Mouse (Mus musculus): ENCODE measurements at regions not wholly inside any gene's neighbourhood (a gene's known extent, or its start where the extent isn't known, plus 50 kb on each side); places are given as distances from the start of the nearest gene placed in this dataset.

GRCm38 (mm10) chr19:21943407-21943806, 165.3 kb downstream of the Cemip2 start:
- Histone ChIP-seq H3K4me3 (ENCODE audit: low read depth, low read length) (no peak overlapping the region), H3K36me3 (ENCODE audit: control insufficient read depth, insufficient read depth, low read length) (no peaks in the 10 kb centered on the region), H3K9ac (replicated peaks; ENCODE audit: low read depth, low read length) (no peak overlapping the region), H3K27ac (ENCODE audit: low read length) (no peak overlapping the region), H3K4me1 (ENCODE audit: control insufficient read depth, insufficient read depth, low read length) (no peaks in the 10 kb centered on the region), H3K27me3 (ENCODE audit: control insufficient read depth, insufficient read depth, low read length) (no peaks in the 10 kb centered on the region), H3K9me3 (ENCODE audit: control insufficient read depth, low read depth, low read length) (no peaks in the 10 kb centered on the region), H3K4me2 (replicated peaks; ENCODE audit: low read depth, low read length) (no peak overlapping the region)
- WGBS, result 50% methylated on average over 4 of the region's 4 CpGs
- no peak for ATAC-seq (ENCODE audit: insufficient number of reproducible peaks, insufficient read depth, low FRiP score, low read depth)

GRCm38 (mm10) chr19:21946262-21946922, 168.2 kb downstream of the Cemip2 start:
- no peak for ATAC-seq (ENCODE audit: insufficient number of reproducible peaks, insufficient read depth, low FRiP score, low read depth)
- no peak overlapping the region for H3K4me2 ChIP-seq (replicated peaks; ENCODE audit: low read depth, low read length)
- H3K4me1 ChIP-seq (ENCODE audit: control insufficient read depth, insufficient read depth, low read length), result no peaks in the 10 kb centered on the region
- H3K4me3 ChIP-seq (ENCODE audit: low read depth, low read length), result no peak overlapping the region
- H3K9me3 ChIP-seq (ENCODE audit: control insufficient read depth, low read depth, low read length), result no peaks in the 10 kb centered on the region
- H3K36me3 ChIP-seq (ENCODE audit: control insufficient read depth, insufficient read depth, low read length), result no peaks in the 10 kb centered on the region
- no peaks in the 10 kb centered on the region for H3K27me3 ChIP-seq (ENCODE audit: control insufficient read depth, insufficient read depth, low read length)
- H3K9ac ChIP-seq (replicated peaks; ENCODE audit: low read depth, low read length), result no peak overlapping the region
- H3K27ac ChIP-seq (ENCODE audit: low read length), result no peak overlapping the region
- 69% methylated on average over 5 of the region's 5 CpGs for WGBS

- Histone ChIP-seq H3K9ac (replicated peaks; ENCODE audit: low read depth, low read length) (no peak overlapping the region), H3K27me3 (ENCODE audit: control insufficient read depth, insufficient read depth, low read length) (no peaks in the 10 kb centered on the region), H3K36me3 (ENCODE audit: control insufficient read depth, insufficient read depth, low read length) (no peaks in the 10 kb centered on the region), H3K4me1 (ENCODE audit: control insufficient read depth, insufficient read depth, low read length) (no peaks in the 10 kb centered on the region), H3K4me2 (replicated peaks; ENCODE audit: low read depth, low read length) (no peak overlapping the region), H3K9me3 (ENCODE audit: control insufficient read depth, low read depth, low read length) (no peaks in the 10 kb centered on the region), H3K27ac (ENCODE audit: low read length) (no peak overlapping the region), H3K4me3 (ENCODE audit: low read depth, low read length) (no peak overlapping the region)
- WGBS, result 88% methylated on average over 2 of the region's 2 CpGs
- no peak for ATAC-seq (ENCODE audit: insufficient number of reproducible peaks, insufficient read depth, low FRiP score, low read depth)
Measured at GRCm38 (mm10) chr19:21948030-21948429, 169.9 kb downstream of the Cemip2 start.

GRCm38 (mm10) chr19:21962635-21963034, 176.2 kb upstream of the Trpm3 start:
- ATAC-seq (ENCODE audit: insufficient number of reproducible peaks, insufficient read depth, low FRiP score, low read depth), result no peak
- Histone ChIP-seq H3K36me3 (ENCODE audit: control insufficient read depth, insufficient read depth, low read length) (no peaks in the 10 kb centered on the region), H3K27ac (ENCODE audit: low read length) (no peak overlapping the region), H3K4me2 (replicated peaks; ENCODE audit: low read depth, low read length) (no peak overlapping the region), H3K4me1 (ENCODE audit: control insufficient read depth, insufficient read depth, low read length) (no peaks in the 10 kb centered on the region), H3K27me3 (ENCODE audit: control insufficient read depth, insufficient read depth, low read length) (no peaks in the 10 kb centered on the region), H3K9ac (replicated peaks; ENCODE audit: low read depth, low read length) (no peak overlapping the region), H3K9me3 (ENCODE audit: control insufficient read depth, low read depth, low read length) (no peaks in the 10 kb centered on the region), H3K4me3 (ENCODE audit: low read depth, low read length) (no peak overlapping the region)
- WGBS, result 90% methylated on average over 2 of the region's 2 CpGs

GRCm38 (mm10) chr19:21989857-21990256, 149.0 kb upstream of the Trpm3 start:
- no peaks in the 10 kb centered on the region for H3K27me3 ChIP-seq (ENCODE audit: control insufficient read depth, insufficient read depth, low read length)
- H3K27ac ChIP-seq (ENCODE audit: low read length), result no peak overlapping the region
- H3K9me3 ChIP-seq (ENCODE audit: control insufficient read depth, low read depth, low read length), result no peaks in the 10 kb centered on the region
- H3K4me3 ChIP-seq (ENCODE audit: low read depth, low read length), result no peak overlapping the region
- H3K4me1 ChIP-seq (ENCODE audit: control insufficient read depth, insufficient read depth, low read length), result no peaks in the 10 kb centered on the region
- no peaks in the 10 kb centered on the region for H3K36me3 ChIP-seq (ENCODE audit: control insufficient read depth, insufficient read depth, low read length)
- no peak overlapping the region for H3K9ac ChIP-seq (replicated peaks; ENCODE audit: low read depth, low read length)
- ATAC-seq (ENCODE audit: insufficient number of reproducible peaks, insufficient read depth, low FRiP score, low read depth), result no peak
- no peak overlapping the region for H3K4me2 ChIP-seq (replicated peaks; ENCODE audit: low read depth, low read length)
- 72% methylated on average over 4 of the region's 4 CpGs for WGBS

- no peaks in the 10 kb centered on the region for H3K4me1 ChIP-seq (ENCODE audit: control insufficient read depth, insufficient read depth, low read length)
- H3K27me3 ChIP-seq (ENCODE audit: control insufficient read depth, insufficient read depth, low read length), result no peaks in the 10 kb centered on the region
- no peak overlapping the region for H3K27ac ChIP-seq (ENCODE audit: low read length)
- H3K9ac ChIP-seq (replicated peaks; ENCODE audit: low read depth, low read length), result no peak overlapping the region
- H3K36me3 ChIP-seq (ENCODE audit: control insufficient read depth, insufficient read depth, low read length), result no peaks in the 10 kb centered on the region
- WGBS, result 84% methylated on average over 4 of the region's 4 CpGs
- no peak overlapping the region for H3K4me3 ChIP-seq (ENCODE audit: low read depth, low read length)
- no peak for ATAC-seq (ENCODE audit: insufficient number of reproducible peaks, insufficient read depth, low FRiP score, low read depth)
- H3K4me2 ChIP-seq (replicated peaks; ENCODE audit: low read depth, low read length), result no peak overlapping the region
- H3K9me3 ChIP-seq (ENCODE audit: control insufficient read depth, low read depth, low read length), result no peaks in the 10 kb centered on the region
Measured at GRCm38 (mm10) chr19:21990970-21991369, 147.9 kb upstream of the Trpm3 start.

GRCm38 (mm10) chr19:21991413-21991812, 147.4 kb upstream of the Trpm3 start:
- no peaks in the 10 kb centered on the region for H3K4me1 ChIP-seq (ENCODE audit: control insufficient read depth, insufficient read depth, low read length)
- no peak for ATAC-seq (ENCODE audit: insufficient number of reproducible peaks, insufficient read depth, low FRiP score, low read depth)
- no peak overlapping the region for H3K4me3 ChIP-seq (ENCODE audit: low read depth, low read length)
- no peaks in the 10 kb centered on the region for H3K9me3 ChIP-seq (ENCODE audit: control insufficient read depth, low read depth, low read length)
- H3K36me3 ChIP-seq (ENCODE audit: control insufficient read depth, insufficient read depth, low read length), result no peaks in the 10 kb centered on the region
- H3K9ac ChIP-seq (replicated peaks; ENCODE audit: low read depth, low read length), result no peak overlapping the region
- no peak overlapping the region for H3K27ac ChIP-seq (ENCODE audit: low read length)
- H3K27me3 ChIP-seq (ENCODE audit: control insufficient read depth, insufficient read depth, low read length), result no peaks in the 10 kb centered on the region
- no peak overlapping the region for H3K4me2 ChIP-seq (replicated peaks; ENCODE audit: low read depth, low read length)

GRCm38 (mm10) chr19:21999621-22000020, 139.2 kb upstream of the Trpm3 start:
- no peak overlapping the region for H3K4me2 ChIP-seq (replicated peaks; ENCODE audit: low read depth, low read length)
- no peaks in the 10 kb centered on the region for H3K27me3 ChIP-seq (ENCODE audit: control insufficient read depth, insufficient read depth, low read length)
- H3K4me3 ChIP-seq (ENCODE audit: low read depth, low read length), result no peak overlapping the region
- WGBS, result 75% methylated on average over 5 of the region's 5 CpGs
- no peak overlapping the region for H3K27ac ChIP-seq (ENCODE audit: low read length)
- no peaks in the 10 kb centered on the region for H3K4me1 ChIP-seq (ENCODE audit: control insufficient read depth, insufficient read depth, low read length)
- no peaks in the 10 kb centered on the region for H3K36me3 ChIP-seq (ENCODE audit: control insufficient read depth, insufficient read depth, low read length)
- ATAC-seq (ENCODE audit: insufficient number of reproducible peaks, insufficient read depth, low FRiP score, low read depth), result no peak
- H3K9ac ChIP-seq (replicated peaks; ENCODE audit: low read depth, low read length), result no peak overlapping the region
- no peaks in the 10 kb centered on the region for H3K9me3 ChIP-seq (ENCODE audit: control insufficient read depth, low read depth, low read length)

Measured in stomach, embryonic 14.5 days (tissue).